Mouse (Mus musculus): Measurements from ENCODE around the gene 2010315B03Rik.

DNA sequence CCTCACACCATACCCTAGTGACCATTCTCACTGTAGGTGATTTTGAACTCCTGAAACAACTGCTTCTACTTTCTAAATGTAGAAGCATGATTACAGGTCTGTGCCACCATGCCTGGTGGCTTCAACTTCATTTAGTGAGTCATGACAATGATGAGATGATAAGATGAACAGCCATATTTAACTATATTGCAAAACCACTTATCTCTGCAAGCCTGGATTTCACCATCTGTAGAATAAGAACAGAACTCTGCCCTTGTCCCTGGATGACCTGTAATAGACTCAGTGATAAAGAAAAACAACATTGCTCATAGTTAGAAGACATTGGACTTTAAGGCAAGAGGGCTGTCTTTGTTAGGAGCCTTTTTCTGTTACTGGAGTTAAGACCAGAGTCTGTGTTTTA lies 24.2 kb downstream of the 2010315B03Rik start:
- no peak for TF ChIP-seq CTCF (IDR thresholded peaks at IDR 0.05; ENCODE audit: low read depth, low read length)
- TF ChIP-seq POLR2A (IDR thresholded peaks at IDR 0.05; ENCODE audit: extremely low read depth, insufficient read depth, low read length) = no peak
